Mouse (Mus musculus) induced T-regulatory cell, adult 2 months (primary cell): Measurements from ENCODE around the gene Twnk.
A peak's percentile ranks its signal among the peaks of the same experiment; 100 is the strongest.
"Not testable (repeated sequence)": the region's sequence is repeated elsewhere in the genome, so short reads cannot be mapped to it uniquely, and the experiment has no call there.

Experiments
- DNase-seq: peaks from one replicate; pipeline ENCODE4 v3.0.0-alpha.2; 2012; ENCODE audit warnings: low read depth

Twnk gene

DNA sequence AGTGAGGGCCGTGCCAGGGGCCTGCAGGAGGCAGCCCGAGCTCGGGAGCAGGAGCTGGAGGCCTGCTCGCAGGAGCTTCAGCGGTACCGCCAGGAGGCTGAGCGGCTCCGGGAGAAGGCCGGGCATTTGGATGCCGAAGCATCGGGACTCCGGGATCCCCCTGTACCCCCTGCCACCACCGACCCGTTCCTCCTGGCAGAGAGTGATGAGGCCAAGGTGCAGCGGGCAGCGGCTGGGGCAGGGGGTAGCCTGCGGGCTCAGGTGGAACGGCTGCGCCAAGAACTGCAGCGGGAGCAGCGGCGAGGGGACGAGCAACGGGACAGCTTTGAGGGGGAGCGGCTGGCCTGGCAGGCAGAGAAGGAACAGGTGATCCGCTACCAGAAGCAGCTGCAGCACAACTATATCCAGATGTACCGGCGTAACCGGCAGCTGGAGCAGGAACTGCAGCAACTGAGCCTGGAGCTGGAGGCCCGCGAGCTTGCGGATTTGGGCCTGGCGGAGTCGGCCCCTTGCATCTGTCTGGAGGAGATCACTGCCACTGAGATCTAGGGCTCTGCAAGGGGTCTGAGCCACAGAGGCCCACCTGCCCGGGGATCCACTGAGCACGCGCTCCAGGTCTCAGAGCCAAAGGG is 20.6 kb downstream of the Twnk start:
- DNase-seq, result no peak

DNA sequence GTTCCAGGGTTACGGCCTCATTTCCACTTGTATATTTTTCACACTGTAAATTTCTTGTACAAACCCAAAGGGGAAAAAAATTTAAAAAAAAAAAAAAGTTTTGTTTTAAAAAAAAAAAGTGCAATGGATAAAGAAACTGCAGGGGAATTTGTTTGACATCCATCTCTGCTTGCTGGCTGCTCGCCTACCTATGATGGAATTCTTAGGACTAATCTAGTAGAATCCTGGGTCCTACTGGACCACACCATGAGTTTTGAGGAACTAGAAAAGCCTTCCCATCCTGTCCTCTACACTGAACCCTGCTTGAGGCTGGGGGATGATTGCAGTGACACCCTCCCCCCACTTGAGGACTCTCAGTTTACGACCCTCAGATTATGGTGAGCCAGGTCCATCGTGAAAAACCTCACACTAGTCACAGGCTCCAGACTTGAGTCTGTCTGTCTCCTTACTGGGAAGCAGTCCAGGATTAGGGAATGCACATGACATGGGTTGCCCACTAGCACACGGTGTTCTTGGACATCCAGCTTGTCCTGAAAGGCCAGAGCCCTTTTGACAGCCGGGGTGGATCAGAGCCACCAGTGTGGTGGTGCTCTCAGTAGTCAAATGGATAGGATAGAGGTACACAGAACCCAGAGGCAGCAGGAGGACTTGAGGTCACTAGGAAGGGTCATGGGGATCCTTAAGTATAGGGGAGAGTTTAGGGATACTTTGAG is 21.7 kb downstream of the Twnk start:
- DNase-seq, result no peak

DNA sequence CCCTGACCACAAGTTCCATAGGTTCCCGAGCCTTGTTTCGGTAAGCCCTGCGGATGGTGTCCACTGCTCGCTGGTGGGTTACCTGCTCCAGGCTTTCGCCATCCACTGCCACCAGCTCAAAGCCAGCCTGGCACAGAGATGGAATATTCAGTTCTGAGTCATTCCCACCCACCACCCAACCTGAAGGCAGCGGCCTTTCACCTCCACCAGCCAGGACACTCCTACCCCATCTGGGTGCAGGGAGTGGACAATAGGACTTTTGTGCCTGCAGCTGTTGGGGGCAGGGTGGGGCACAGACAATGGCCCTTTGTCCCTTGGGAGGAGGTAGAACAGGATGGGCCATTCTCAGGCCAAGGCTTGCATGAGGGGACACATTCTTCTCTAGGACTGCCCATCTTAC is 22.4 kb downstream of the Twnk start:
- no peak for DNase-seq

DNA sequence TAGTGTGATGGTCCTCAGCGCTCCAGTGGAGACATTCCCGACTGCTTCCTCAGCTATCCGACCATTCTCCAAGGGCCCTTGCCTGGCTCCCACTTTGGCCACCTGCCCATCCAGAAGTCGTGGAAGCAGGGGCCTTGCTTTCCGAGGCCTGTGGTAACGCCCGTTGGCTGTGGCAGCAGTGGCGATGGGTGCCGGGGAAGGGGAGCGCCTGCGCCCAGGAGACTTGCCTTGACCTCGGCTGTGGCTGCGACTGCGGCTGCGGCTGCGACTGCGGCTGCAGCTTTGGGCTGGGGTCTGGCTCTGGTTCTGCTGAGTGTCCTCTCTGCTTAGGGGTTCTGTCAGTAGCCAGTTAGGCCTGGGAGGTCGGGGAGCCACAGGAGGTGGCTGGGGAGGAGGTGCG is 23.3 kb downstream of the Twnk start:
- no peak for DNase-seq

DNA sequence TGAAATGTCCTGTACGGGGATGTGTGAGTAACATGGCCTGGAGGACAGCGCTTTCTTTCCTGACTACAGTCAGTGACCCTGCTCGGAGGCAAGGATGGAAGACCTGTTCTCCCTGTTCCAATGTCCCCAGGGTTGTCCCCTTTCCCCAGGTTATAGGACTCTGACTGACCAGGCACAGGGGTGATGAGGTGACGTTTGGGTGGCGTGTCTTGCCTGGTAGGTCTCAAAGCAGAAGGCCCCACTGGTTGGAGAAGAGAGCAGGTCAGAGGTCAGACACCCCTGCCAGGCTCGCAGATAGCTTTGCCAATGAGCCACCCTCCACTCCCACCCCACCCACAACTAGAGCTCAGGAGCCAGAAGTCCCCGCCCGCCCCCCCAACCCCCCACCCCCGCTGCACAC is 24.1 kb downstream of the Twnk start:
- no peak for DNase-seq

DNA sequence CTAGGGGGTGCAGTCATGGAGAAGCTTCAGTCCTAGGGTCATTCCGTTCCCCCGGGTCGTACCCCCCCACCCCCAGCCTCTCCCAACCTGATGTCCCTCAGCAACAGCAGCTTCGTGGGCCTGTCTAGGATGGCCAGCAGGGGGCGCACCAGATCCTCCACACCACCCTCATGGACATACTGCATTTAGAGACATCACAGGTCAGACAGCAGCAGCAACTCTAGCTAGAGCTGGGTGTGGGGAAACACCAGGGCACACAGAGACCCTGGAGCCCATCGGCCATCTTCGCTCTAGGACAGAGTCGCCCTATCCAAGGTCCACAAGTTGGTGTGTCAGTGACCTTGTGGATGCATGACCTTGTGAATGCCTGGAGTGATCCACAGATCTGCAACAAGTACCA is 24.6 kb downstream of the Twnk start:
- DNase-seq, result peak; percentile 83

DNA sequence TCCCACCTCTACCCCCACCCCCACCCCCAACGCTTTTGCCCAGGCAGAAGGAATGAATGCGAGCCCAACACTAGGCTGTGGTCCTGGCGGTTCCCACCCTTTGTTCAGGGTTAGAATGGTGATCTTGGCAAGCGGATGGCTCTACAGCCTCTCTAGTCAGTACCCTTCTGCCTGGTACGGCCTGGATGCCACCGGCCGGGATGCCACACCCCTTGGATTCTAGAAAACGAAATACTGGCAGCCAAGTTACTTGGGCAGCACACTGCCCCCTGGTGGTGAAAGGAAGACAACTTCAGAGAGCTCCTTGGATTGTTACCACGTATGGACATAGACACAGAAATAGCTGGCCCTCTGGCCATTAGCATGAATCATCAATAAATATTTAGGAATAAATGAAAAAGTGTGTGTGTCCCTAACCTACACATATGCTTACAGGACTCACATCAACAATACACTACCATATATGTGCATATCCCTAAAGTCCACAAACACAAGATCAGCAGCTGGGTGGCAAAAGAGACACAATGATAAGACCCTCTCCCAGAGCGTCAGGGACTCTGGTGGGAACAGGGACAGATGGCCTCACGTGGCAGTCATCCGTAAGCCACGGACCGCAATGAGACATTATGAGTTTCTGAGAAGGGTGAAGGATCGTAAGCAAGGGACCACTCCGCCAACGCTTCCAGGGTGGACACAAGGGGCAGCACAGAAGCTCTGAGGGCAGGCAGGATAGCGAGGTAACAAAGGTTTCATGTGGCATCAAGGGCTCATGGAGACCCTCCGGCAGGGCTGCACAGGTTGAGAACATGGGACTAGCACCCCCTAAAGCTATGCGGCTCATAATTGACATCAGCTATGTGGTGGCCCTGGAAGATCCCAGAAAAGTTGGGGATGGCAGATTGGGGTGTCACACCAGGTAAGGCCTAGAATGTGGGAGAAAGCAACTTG is 25.6 kb downstream of the Twnk start:
- peak; percentile 93 for DNase-seq

DNA sequence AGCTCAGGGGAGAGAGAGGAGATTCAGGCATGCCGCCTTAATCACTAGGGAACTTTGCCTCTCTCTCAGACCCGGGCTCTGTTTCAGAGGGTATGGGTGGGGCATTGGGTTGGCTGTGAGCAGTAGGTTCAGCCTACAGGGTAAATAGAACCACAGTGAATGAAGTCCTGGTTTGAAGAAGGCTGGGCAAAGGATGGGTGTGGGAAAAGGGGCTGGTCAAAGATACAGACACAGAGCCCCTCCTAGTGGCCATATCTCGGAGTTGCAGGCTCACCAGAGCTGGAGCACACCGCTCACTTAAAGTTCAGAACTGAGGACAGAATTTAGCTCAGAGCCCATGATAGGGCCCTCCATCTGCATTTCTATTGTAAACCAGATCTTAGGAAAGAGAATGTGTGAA is 26.3 kb downstream of the Twnk start:
- DNase-seq, result peak; percentile 85

DNA sequence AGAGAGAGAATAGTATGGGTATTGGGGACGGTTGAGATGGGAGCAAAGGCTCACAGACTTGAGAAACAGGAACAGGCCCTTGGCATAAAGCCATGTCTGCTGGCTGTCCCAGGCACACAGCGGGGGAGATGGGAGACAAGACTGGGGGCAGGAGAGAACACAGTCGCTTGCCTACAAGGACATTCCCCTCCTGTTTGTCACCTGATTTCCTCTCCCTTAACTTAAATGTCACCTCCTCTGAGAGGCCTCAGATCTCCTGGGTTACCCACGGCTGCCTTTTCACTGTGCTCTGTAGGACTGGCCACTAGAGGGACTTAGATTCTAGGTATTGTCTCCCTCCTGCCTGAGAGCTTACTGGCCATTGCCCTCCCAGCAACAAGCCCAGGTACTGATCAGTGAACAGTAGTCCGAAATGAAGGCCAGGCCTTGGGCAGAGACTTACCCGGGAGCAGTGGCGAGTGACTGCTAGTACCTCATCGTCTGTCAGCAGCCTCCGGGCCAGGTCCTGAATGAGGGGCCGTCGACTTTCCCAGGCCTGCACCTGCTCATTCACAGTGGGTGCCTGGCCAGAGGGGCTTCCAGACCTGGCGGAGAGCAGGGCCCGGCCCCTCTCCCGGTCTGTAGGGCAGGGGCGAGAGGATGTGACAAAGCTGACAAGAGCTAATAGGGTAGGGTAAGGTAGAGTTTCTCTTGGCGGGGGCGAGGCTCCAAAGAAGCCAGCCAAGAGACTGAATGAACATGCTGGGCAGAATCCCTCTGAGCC is 27.3 kb downstream of the Twnk start:
- DNase-seq, result peak; percentile 63

DNA sequence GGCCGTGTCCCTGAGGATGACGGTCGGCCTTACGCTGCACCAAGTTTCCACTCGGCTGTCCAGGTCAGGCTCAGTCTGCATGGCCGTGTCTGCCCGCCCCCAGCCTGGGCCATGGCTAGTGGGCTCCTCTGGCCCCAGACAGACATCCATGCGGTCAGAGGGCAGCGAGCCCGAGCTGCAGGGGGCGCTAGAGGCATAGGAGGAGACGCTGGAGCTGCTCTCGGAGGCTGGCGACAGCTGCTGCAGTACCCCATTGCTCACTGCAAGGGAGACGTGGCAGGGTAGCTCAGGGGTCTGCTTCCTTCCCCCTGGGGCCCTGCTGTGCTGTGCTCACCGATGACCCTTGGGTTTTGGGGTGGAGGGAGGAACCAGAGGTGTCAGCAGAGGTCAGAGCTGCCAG is 31.4 kb downstream of the Twnk start:
- peak; percentile 61 for DNase-seq

DNA sequence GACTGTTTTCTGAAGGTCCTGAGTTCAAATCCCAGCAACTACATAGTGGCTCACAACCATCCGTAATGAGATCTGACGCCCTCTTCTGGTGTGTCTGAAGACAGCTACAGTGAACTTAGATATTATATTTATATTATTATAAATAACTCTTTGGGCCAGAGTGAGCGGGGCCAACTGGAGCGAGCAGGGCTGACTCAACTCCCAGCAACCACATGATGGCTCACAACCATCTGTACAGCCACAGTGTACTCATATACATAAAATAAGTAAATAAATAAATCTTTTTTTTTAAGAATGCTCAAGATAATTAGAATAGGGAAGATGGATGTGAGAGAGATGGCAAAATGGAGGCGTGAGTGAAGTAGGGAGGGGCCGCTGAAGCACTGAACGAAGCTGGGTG is 32.7 kb downstream of the Twnk start:
- not testable (repeated sequence) for DNase-seq

DNA sequence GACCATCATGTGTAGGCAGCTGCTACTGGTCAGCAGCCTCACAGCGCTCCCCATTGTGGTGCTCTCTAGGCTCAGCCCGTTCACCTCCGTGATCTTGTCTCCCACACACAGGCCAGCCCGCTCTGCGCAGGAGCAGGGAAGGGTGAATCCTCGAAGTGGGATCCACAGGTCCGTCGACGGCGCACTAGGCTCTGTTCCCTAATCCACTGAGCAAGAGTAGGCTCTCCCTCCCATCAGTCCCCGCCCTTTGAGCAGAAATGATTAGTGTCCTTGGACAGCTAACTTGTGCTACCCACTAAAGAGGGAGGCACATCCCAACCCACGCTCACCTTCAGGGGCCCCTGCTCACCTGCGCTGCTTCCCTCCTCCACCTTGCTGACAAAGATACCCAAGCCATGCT is 34.8 kb downstream of the Twnk start:
- DNase-seq, result no peak

DNA sequence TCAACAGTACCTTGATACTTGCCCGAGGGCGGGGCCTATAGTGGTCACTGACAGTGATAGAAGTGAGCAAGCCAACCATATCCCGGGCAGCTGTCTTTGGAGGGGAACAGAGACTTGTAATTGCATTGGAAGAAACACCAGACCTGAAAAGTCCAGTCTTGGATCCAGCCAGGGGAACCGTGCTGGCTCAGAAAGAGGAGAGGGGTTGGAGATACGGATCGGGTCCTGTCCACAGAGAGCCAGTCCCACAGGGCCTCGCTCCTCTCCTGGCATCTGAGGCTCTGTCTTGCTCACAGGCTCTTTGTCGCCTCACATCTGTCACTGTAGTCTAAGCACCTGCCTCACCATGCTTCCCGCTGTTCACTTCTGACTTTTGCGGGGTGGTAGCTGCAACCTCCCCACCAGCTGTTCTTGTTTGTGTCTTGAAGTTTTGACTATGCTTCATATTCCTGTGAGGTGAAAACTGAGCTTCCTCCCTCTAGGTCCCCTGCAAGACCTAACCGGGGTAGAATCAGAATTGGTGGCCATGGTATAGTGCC is 39.0 kb downstream of the Twnk start:
- DNase-seq, result no peak

DNA sequence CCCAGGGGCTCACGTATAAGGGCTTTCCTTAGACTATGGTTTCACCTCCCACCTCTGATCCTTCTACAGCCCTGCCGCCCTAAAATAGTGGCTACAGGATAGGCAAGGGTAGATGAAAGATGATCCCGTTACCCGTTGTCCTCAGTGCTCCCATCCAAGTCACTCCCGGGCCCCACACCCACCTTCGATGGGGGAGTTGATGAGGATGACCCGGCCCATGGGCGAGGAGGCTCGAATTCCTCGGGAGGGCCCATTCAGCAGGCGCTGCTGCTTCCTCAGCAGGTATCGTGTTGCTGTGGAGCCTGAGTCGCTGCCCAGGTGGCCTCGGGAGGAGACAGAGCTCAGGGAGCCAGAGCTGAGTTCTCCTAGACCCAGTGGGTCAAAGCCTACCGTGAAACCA is 39.8 kb downstream of the Twnk start:
- no peak for DNase-seq

DNA sequence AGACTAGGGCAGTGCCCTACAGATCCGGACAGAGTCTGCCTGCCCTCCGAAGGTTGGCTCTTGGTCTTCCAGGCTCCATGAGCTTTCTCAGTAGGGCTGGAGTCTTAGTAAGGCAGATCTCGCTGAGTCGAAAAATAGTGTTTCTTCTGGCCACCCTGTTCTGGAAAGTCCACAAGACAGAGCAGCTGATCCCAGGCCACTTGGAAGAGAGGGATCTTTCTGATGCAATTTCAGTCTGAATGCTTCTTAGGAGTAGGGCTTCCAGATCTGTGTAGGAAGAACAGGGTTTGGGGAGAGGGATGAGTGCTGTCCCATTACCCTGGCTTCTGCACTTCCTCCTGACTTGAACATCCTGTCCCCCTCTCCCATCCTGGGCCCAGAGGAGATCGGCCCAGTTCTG is 40.2 kb downstream of the Twnk start, which contains the start of gene Pdzd7:
Gene Pdzd7 (minus strand): TSS at position 67 of the 400 bp plus-strand sequence.
- no peak for DNase-seq

DNA sequence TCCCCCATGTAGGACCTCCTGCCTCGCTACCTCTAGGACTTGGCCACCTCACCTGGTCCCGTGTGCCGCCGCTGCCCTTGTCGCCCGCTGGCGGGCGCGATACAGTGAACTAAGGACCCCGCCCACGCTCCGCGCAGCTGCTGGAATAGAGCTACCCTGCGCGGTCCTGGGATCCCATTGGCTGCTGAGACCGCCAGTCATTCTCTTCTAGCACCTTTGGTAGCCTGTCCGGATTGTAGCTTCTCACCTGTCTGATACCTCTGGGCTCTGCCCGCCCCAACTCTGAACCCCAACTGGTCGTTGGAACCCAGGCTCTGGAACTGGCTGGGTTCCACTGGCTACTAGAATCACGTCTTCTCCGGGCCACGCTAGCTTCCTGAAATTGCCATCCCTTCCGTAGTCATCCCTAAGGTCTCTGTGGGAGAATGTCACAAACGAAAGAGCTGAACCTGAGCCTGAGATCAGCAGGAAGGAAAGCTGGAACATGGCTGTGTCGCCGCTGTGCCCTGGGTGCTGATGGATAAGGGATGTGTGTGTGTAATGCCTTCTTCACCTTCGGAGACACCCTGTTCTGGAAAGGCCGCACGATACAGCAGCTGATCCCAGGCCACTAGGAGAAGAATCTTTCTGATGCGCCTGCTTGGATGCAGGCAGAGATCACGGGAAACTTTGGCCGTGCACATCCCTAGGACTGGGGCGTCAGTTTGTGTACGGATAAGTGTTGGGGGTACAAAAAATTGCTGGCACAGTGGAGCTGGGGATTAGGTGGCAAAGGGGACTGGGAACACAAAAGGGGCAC is 41.3 kb downstream of the Twnk start:
- peak; percentile 91 for DNase-seq

DNA sequence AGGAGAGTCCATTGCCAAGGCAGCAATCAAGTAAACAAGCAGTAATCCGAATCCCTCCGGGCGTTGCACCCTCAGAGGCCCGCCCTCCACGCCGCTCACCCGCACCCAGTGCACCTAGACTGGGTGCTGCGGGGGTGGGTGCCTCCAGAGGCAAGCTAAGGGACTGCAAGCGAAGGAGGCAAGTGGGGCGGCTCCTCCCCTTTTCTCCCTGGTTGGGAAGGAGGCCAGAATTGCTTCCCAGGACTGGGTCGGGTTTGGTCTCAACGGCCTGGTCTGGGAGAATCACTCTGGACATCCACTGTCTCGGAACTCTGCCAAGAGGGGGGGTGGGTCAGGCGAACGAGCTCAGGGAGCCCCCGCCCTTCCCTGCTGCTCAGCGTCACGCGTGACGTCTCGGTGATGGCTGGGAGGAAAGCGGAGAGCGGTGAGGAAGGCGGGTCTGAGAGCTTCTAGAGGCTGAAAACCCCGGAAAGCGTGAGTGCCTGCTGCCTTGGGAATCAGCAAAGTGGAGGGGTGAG is 42.0 kb downstream of the Twnk start, which contains the start of gene Sfxn3:
Gene Sfxn3 (plus strand): TSS at position 87 of the 518 bp plus-strand sequence.
- peak; percentile 97 for DNase-seq

DNA sequence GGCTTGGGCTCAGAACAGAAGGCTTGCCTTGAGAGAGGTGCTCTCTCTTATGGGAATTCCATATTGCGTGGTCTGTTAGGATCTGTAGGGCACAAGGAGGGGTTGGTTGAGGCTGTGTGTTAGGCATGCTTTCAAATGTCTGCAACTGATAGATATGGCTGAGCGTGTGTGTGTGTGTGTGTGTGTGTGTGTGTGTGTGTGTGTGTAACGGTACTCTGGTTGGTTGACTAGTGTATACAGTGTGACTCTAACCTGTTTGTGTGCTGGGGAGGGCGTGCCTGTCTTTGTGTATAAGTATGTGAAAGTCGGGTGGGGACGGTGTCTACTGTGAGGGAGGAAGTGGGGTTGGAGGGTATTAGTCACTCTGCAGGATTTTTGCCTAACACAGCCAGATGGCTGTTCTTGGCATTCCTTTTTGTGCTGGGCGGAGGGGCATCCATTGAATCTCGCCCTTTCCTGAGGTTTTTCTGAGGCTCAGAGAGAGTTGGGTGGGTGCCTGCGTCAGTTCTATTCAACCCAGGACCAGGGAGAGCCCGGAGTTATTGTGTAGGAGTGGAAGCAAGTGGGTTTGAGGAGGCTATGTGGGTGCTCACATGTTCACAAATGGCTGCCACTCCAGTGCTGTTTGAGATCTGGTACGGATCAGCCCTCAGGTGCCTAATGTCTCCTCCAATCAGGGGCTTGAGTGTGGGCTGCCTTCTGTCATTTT is 42.6 kb downstream of the Twnk start:
- peak; percentile 89 for DNase-seq

DNA sequence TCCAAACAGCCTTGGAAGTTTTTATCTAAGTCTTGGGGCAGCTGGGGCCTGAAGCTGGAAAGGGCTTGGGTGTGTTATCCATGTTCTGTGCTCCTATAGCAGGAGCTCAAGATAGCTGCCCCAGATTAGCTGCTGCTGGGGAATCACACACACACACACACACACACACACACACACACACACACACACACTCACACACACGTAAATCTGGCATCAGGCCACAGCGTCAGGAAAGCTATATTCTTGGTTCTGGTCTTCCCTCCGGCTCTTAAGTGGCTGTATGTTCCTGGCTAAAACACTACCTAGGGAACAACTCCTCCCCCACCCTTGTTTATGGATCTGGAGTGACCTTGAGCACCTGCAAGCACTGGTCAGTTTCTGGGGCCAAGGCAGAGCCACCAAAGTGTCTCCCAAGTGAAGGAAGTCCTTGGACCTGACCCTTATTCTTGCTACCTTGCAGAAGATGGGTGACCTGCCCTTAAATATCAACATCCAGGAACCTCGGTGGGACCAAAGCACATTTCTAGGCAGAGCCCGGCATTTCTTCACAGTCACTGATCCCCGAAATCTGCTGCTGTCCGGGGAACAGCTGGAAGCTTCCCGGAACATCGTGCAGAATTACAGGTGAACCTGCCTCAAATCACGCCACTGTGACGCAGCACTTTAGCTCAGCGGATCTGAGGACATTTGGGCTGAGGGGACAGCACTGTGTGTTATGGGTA is 43.3 kb downstream of the Twnk start:
- no peak for DNase-seq
